23 mouse cellular contexts compared by ENCODE assay signal in genomic region chr17:26386131-26386481, GRCm38 (mm10). TPM values are rescaled to one million over a fixed set of nuclear protein-coding genes. Genes with fewer than 3 reads are reported as not detected.
DNase-seq lines count a peak whose midpoint lies in the region; ATAC-seq and TF ChIP-seq lines count a peak whose summit lies in the region.
"Had no signal": no experiment of that assay in that cellular context is flagged by ENCODE, and none has a peak within 500 bp of the region (broad histone marks: within the 10 kb centered on the region; RNA-seq: fewer than 3 reads in every experiment).

No protein-coding gene starts in this region.

- H3K4me3 ChIP-seq in gastrocnemius, adult 2 months, result no peak overlapping the region; the same call in 1 of the 2 replicates
- no peak overlapping the region for H3K4me3 ChIP-seq in kidney, adult 2 months (ENCODE audit: insufficient read depth, low read depth, low read length)
- no peak overlapping the region for H3K4me3 ChIP-seq in stomach, embryonic 16.5 days (replicated peaks; ENCODE audit: low read length)
- H3K4me3 ChIP-seq in stomach, postnatal 0 days (ENCODE audit: low read depth, low read length), result no peak overlapping the region
- H3K4me3 ChIP-seq: embryonic facial prominence, embryonic 12.5 days; embryonic facial prominence, embryonic 15.5 days; heart, embryonic 15.5 days; hindbrain, embryonic 12.5 days; hindbrain, embryonic 15.5 days had no signal

- no peak for ATAC-seq in stomach, embryonic 16.5 days (ENCODE audit: insufficient read depth, low FRiP score)
- ATAC-seq in stomach, postnatal 0 days (ENCODE audit: low FRiP score, low TSS enrichment), result no peak
- ATAC-seq: forebrain, embryonic 14.5 days; forebrain, postnatal 0 days; Patski had no signal

- WGBS in kidney, adult 2 months, result 78% methylated on average over 3 of the region's 3 CpGs
- 91% methylated on average over 3 of the region's 3 CpGs for WGBS in stomach, embryonic 16.5 days
- WGBS in stomach, postnatal 0 days, result 73% methylated on average over 3 of the region's 3 CpGs

- no peaks in the 10 kb centered on the region for H3K9me3 ChIP-seq in stomach, embryonic 16.5 days (replicated peaks; ENCODE audit: control insufficient read depth, low read length)
- no peaks in the 10 kb centered on the region for H3K9me3 ChIP-seq in stomach, postnatal 0 days (ENCODE audit: control insufficient read depth, low read length)
- H3K9me3 ChIP-seq: embryonic facial prominence, embryonic 12.5 days; embryonic facial prominence, embryonic 15.5 days; G1E; heart, embryonic 15.5 days; hindbrain, embryonic 12.5 days; hindbrain, embryonic 15.5 days had no signal

- no peaks in the 10 kb centered on the region for H3K27me3 ChIP-seq in kidney, adult 2 months (replicated peaks; ENCODE audit: control insufficient read depth, insufficient read depth, low read length)
- H3K27me3 ChIP-seq in stomach, embryonic 16.5 days (ENCODE audit: control insufficient read depth, insufficient read depth, low read length), result no peaks in the 10 kb centered on the region
- H3K27me3 ChIP-seq in stomach, postnatal 0 days (ENCODE audit: control insufficient read depth, insufficient read depth, low read length), result no peaks in the 10 kb centered on the region
- H3K27me3 ChIP-seq: embryonic facial prominence, embryonic 12.5 days; embryonic facial prominence, embryonic 15.5 days; heart, embryonic 15.5 days; hindbrain, embryonic 12.5 days; hindbrain, embryonic 15.5 days; Patski had no signal

- H3K9ac ChIP-seq in stomach, embryonic 16.5 days (ENCODE audit: low read length), result no peak overlapping the region
- H3K9ac ChIP-seq in stomach, postnatal 0 days (ENCODE audit: low read length), result no peak overlapping the region
- H3K9ac ChIP-seq: embryonic facial prominence, embryonic 12.5 days; embryonic facial prominence, embryonic 15.5 days; forebrain, postnatal 0 days; heart, embryonic 15.5 days; hindbrain, embryonic 12.5 days; hindbrain, embryonic 15.5 days had no signal

- no peak for TF ChIP-seq CTCF in gastrocnemius, adult 2 months (IDR thresholded peaks at IDR 0.05)
- no peak for TF ChIP-seq CTCF in kidney, adult 2 months (conservative IDR thresholded peaks at IDR 0.05; ENCODE audit: insufficient read depth, insufficient read length, low read depth, low read length)
- no peak for TF ChIP-seq CTCF in stomach, postnatal 0 days (IDR thresholded peaks at IDR 0.05; ENCODE audit: low read depth)

- H3K36me3 ChIP-seq in kidney, adult 2 months (ENCODE audit: control insufficient read depth, insufficient read depth, low read length), result no peaks in the 10 kb centered on the region
- no peaks in the 10 kb centered on the region for H3K36me3 ChIP-seq in stomach, embryonic 16.5 days (ENCODE audit: control insufficient read depth, insufficient read depth, low read length)
- H3K36me3 ChIP-seq in stomach, postnatal 0 days (ENCODE audit: control insufficient read depth, insufficient read depth, low read length), result no peaks in the 10 kb centered on the region
- H3K36me3 ChIP-seq: embryonic facial prominence, embryonic 12.5 days; embryonic facial prominence, embryonic 15.5 days; G1E; heart, embryonic 15.5 days; hindbrain, embryonic 12.5 days; hindbrain, embryonic 15.5 days had no signal

- no peak overlapping the region for H3K4me2 ChIP-seq in stomach, embryonic 16.5 days (ENCODE audit: low read depth, low read length)
- no peak overlapping the region for H3K4me2 ChIP-seq in stomach, postnatal 0 days (replicated peaks; ENCODE audit: low read depth)
- H3K4me2 ChIP-seq: embryonic facial prominence, embryonic 12.5 days; embryonic facial prominence, embryonic 15.5 days; heart, embryonic 11.5 days; heart, embryonic 15.5 days; hindbrain, embryonic 12.5 days; hindbrain, embryonic 15.5 days had no signal

- DNase-seq in gastrocnemius, adult 2 months, result no peak
- no peak for DNase-seq in gastrocnemius, postnatal 10 days
- no peak for DNase-seq in kidney, adult 2 months
- DNase-seq in kidney, adult 8-10 months, result no peak
- DNase-seq in stomach, postnatal 0 days (ENCODE audit: low spot score), result no peak
- DNase-seq in spleen, postnatal 10 days (ENCODE audit: low spot score in 2 of 2), result no peak
- DNase-seq: adrenal gland, postnatal 10 days; adrenal gland, postnatal 36 days; B cell, adult 2 months; cerebellum, adult 11-12 months; cerebellum, adult 9-10 months; cerebellum, postnatal 25 days; forebrain, postnatal 0 days had no signal

- H3K27ac ChIP-seq in gastrocnemius, adult 2 months, result peak overlapping the region; percentile 88
- H3K27ac ChIP-seq in kidney, adult 2 months (ENCODE audit: insufficient read depth, low read depth, low read length), result peak overlapping the region; percentile 65
- peak overlapping the region; percentile 71; the same call in 1 of the 2 replicates for H3K27ac ChIP-seq in stomach, embryonic 16.5 days (ENCODE audit: low read length)
- H3K27ac ChIP-seq in stomach, postnatal 0 days (replicated peaks), result no peak overlapping the region
- H3K27ac ChIP-seq: embryonic facial prominence, embryonic 12.5 days; embryonic facial prominence, embryonic 15.5 days; hindbrain, embryonic 12.5 days; hindbrain, embryonic 15.5 days had no signal

- no peak for TF ChIP-seq EP300 in stomach, postnatal 0 days (optimal IDR thresholded peaks at IDR 0.05)

- intact Hi-C loops in gastrocnemius, adult 2 months (cut with DNase I), result no loop called here

- TF ChIP-seq POLR2A in kidney, adult 2 months (IDR thresholded peaks at IDR 0.05; ENCODE audit: low read depth, low read length), result no peak

- H3K4me1 ChIP-seq in kidney, adult 2 months (ENCODE audit: control insufficient read depth, insufficient read depth, low read length), result peaks cover 29% of the 10 kb centered on the region
- peaks cover 21% of the 10 kb centered on the region for H3K4me1 ChIP-seq in stomach, embryonic 16.5 days (ENCODE audit: control insufficient read depth, insufficient read depth, low read length)
- H3K4me1 ChIP-seq in stomach, postnatal 0 days (replicated peaks; ENCODE audit: control insufficient read depth, insufficient read depth), result peaks cover under 1% of the 10 kb centered on the region; the same call in 1 of the 2 replicates

RNA-seq across cellular contexts. Expression of gene Neurl1b, which starts 28.5 kb away (rescaled TPM):
- 1 to 10 TPM; 2.3 to 2.6 TPM for total RNA-seq in gastrocnemius, adult 2 months (2021)
- 10 to 100 TPM; 11.6 to 12.7 TPM for total RNA-seq in gastrocnemius, postnatal 10 days (2021)
- polyA plus RNA-seq in kidney, adult 2 months (2012; rRNA removed), result 22.0 and 28.7 TPM in 2 replicates
- polyA plus RNA-seq in stomach, embryonic 16.5 days (2015; fragmentation: Nextera tagmentation; extraction: Ambion mirVana), result 2.3 and 2.9 TPM in 2 replicates
- polyA plus RNA-seq in stomach, postnatal 0 days (2015; fragmentation: Nextera tagmentation; extraction: Ambion mirVana), result 1.1 and 1.4 TPM in 2 replicates
- polyA plus RNA-seq: G1E had no signal
